8 mouse cellular contexts compared by ENCODE assay signal in genomic region chr9:120360397-120361177, GRCm38 (mm10). TPM values are rescaled to one million over a fixed set of nuclear protein-coding genes. Genes with fewer than 3 reads are reported as not detected.
DNase-seq lines count a peak whose midpoint lies in the region; ATAC-seq lines count a peak whose summit lies in the region.

No protein-coding gene starts in this region.

- H3K36me3 ChIP-seq in midbrain, embryonic 11.5 days (ENCODE audit: control insufficient read depth, insufficient read depth, low read length) = no peaks in the 10 kb centered on the region
- H3K36me3 ChIP-seq in midbrain, embryonic 13.5 days = no peaks in the 10 kb centered on the region
- no peaks in the 10 kb centered on the region for H3K36me3 ChIP-seq in heart, embryonic 13.5 days

- H3K9me3 ChIP-seq in midbrain, embryonic 11.5 days (ENCODE audit: control insufficient read depth, low read length) = no peaks in the 10 kb centered on the region
- H3K9me3 ChIP-seq in midbrain, embryonic 13.5 days = no peaks in the 10 kb centered on the region
- no peaks in the 10 kb centered on the region for H3K9me3 ChIP-seq in heart, embryonic 13.5 days

- no peaks in the 10 kb centered on the region for H3K4me1 ChIP-seq in midbrain, embryonic 11.5 days (ENCODE audit: control insufficient read depth, insufficient read depth, low read length)
- H3K4me1 ChIP-seq in midbrain, embryonic 13.5 days (replicated peaks) = no peaks in the 10 kb centered on the region
- H3K4me1 ChIP-seq in heart, embryonic 13.5 days = peaks cover 26% of the 10 kb centered on the region

- no peak for ATAC-seq in midbrain, embryonic 11.5 days (ENCODE audit: low FRiP score)
- ATAC-seq in midbrain, embryonic 13.5 days = no peak
- peak; percentile 25; the same call in 1 of the 2 replicates for ATAC-seq in heart, embryonic 13.5 days (ENCODE audit: extremely low read depth, insufficient number of reproducible peaks, low FRiP score, low TSS enrichment)

- WGBS in midbrain, embryonic 11.5 days = 78% methylated on average over 14 of the region's 14 CpGs
- WGBS in midbrain, embryonic 13.5 days = 78% methylated on average over 14 of the region's 14 CpGs
- 38% methylated on average over 14 of the region's 14 CpGs for WGBS in heart, embryonic 13.5 days

- no peak overlapping the region for H3K4me3 ChIP-seq in midbrain, embryonic 11.5 days (ENCODE audit: low read depth, low read length)
- no peak overlapping the region for H3K4me3 ChIP-seq in midbrain, embryonic 13.5 days (replicated peaks)
- no peak overlapping the region for H3K4me3 ChIP-seq in heart, embryonic 13.5 days

- DNase-seq in midbrain, embryonic 11.5 days (ENCODE audit: low spot score, missing footprints) = peak; percentile 68
- DNase-seq in embryo, embryonic 11.5 days (ENCODE audit: low read depth, low spot score) = peak; percentile 31
- peak; percentile 71 to 84 for DNase-seq in kidney, postnatal 36 days
- peak; percentile 63 for DNase-seq in lung, postnatal 14 days
- DNase-seq in right cerebral cortex, postnatal 36 days (ENCODE audit: low spot score in 2 of 2) = peak; percentile 51 to 68
- no peak for DNase-seq in thymus, postnatal 25 days

- H3K27ac ChIP-seq in midbrain, embryonic 11.5 days (ENCODE audit: low read depth, low read length) = no peak overlapping the region
- H3K27ac ChIP-seq in midbrain, embryonic 13.5 days = no peak overlapping the region
- H3K27ac ChIP-seq in heart, embryonic 13.5 days (replicated peaks) = peak overlapping the region; percentile 86

- no peak overlapping the region for H3K4me2 ChIP-seq in midbrain, embryonic 11.5 days
- no peak overlapping the region for H3K4me2 ChIP-seq in midbrain, embryonic 13.5 days (replicated peaks)
- peak overlapping the region; percentile 31 for H3K4me2 ChIP-seq in heart, embryonic 13.5 days

- H3K9ac ChIP-seq in midbrain, embryonic 11.5 days (ENCODE audit: low read length) = no peak overlapping the region
- no peak overlapping the region for H3K9ac ChIP-seq in midbrain, embryonic 13.5 days (replicated peaks)
- no peak overlapping the region; the same call in 1 of the 2 replicates for H3K9ac ChIP-seq in heart, embryonic 13.5 days

- H3K27me3 ChIP-seq in midbrain, embryonic 11.5 days (ENCODE audit: control insufficient read depth, insufficient read depth, low read length) = no peaks in the 10 kb centered on the region
- H3K27me3 ChIP-seq in midbrain, embryonic 13.5 days = no peaks in the 10 kb centered on the region
- H3K27me3 ChIP-seq in heart, embryonic 13.5 days (replicated peaks) = no peaks in the 10 kb centered on the region

RNA-seq across cellular contexts. Expression of gene Myrip, which starts 59.3 kb away (rescaled TPM):
- polyA plus RNA-seq in midbrain, embryonic 11.5 days (2014; fragmentation: Nextera tagmentation; extraction: Ambion mirVana) = 0.94 and 1.6 TPM in 2 replicates
- polyA plus RNA-seq in midbrain, embryonic 13.5 days (2015; fragmentation: Nextera tagmentation; extraction: Ambion mirVana) = 2.5 and 4.1 TPM in 2 replicates
- polyA plus RNA-seq in heart, embryonic 13.5 days (2015; fragmentation: Nextera tagmentation; extraction: Ambion mirVana) = 0.36 and 0.66 TPM in 2 replicates
